Mouse (Mus musculus): ENCODE data around the gene L3mbtl4.

L3mbtl4 gene

DNA sequence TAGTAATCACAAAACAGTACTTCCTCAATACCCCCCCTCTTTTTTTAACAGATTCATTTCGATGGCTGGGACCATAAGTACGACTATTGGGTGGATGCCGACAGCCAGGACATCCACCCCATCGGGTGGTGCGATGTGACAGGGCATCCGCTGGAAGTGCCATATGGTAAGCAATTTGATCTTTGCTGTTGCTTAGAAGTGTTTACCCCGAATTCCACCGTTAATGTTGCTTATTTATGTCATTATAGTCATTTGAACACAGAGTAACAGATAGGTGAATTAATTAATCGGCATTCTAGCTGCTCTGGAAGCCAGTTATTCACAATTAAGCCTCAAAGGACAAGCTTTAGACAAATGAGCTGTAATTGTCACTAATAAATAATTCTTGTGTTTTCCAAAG, 286.1 kb downstream of the L3mbtl4 start:
- TF ChIP-seq GATA4 (IDR thresholded peaks at IDR 0.05; ENCODE audit: insufficient replicate concordance, low read length): no peak

- TF ChIP-seq GATA4 (IDR thresholded peaks at IDR 0.05; ENCODE audit: insufficient replicate concordance, low read length): no peak
Measured at GRCm38 (mm10) chr17:68560264-68560663, 286.7 kb downstream of the L3mbtl4 start.

DNA sequence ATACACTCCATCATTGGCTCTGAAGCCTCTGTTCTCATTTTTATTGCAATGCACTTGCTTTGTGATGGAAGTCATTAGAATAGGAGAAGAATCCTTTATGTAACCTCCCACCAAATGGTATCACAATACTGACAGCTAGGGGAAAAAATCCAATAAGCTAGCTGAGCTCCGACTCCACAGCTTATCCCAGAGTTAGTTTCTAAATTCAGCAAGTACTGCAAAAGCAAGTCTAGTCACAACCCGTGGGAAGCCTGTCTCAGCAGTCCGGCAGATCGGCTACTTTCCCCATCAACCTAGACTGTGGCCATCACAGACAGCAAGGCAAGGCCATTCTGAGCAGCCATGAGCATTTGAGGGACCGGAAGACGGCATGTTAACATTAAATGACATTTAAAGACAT, 298.2 kb downstream of the L3mbtl4 start:
- no peak for TF ChIP-seq GATA4 (IDR thresholded peaks at IDR 0.05; ENCODE audit: insufficient replicate concordance, low read length)

GRCm38 (mm10) chr17:68585195-68585594, 311.6 kb downstream of the L3mbtl4 start:
- no peak for TF ChIP-seq GATA4 (IDR thresholded peaks at IDR 0.05; ENCODE audit: insufficient replicate concordance, low read length)

DNA sequence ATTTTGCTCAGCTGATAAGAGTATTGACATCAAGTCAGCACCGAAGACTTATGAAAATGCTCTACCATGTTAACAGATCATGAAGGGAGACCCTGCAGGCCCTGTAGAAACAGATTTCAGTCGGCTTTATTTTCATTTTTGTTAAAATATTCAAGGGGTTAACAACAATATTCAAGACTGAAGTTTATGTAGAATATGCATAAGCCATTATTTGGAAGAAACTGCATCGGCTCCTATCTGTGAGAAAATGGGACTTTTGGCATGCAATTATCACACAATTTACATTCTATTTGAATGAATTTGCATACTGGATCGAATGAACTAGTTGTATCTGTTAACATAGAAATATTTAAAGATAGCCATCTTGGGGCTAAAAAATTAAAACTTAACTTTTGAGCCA, 318.0 kb downstream of the L3mbtl4 start:
- no peak for TF ChIP-seq GATA4 (IDR thresholded peaks at IDR 0.05; ENCODE audit: insufficient replicate concordance, low read length)

GRCm38 (mm10) chr17:68602744-68603143, 329.1 kb downstream of the L3mbtl4 start:
- no peak for TF ChIP-seq GATA4 (IDR thresholded peaks at IDR 0.05; ENCODE audit: insufficient replicate concordance, low read length)

DNA sequence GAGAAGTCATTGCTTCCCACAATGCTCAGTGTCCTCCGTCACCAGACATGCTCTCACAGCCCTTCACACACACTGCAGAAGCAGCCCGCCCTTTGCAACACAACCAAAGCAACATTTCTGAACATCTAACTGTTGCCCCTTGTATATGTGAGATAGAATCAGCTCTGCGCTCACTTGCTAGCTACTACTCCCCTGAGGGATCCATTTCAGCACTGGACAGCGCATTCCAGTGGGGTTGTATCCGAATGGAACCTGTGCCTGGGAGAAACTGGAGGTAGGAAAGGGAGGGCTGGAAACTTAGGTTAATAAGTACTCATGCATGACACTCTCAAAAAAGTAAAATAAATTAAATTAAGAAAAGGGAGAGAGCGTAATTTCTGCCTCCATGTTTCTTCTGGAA, 334.1 kb downstream of the L3mbtl4 start:
- no peak for TF ChIP-seq GATA4 (IDR thresholded peaks at IDR 0.05; ENCODE audit: insufficient replicate concordance, low read length)

GRCm38 (mm10) chr17:68611247-68611646, 337.6 kb downstream of the L3mbtl4 start:
- TF ChIP-seq GATA4 (IDR thresholded peaks at IDR 0.05; ENCODE audit: insufficient replicate concordance, low read length): no peak

- no peak for TF ChIP-seq GATA4 (IDR thresholded peaks at IDR 0.05; ENCODE audit: insufficient replicate concordance, low read length)
Measured at GRCm38 (mm10) chr17:68625281-68625680, 351.7 kb downstream of the L3mbtl4 start.

- no peak for TF ChIP-seq GATA4 (IDR thresholded peaks at IDR 0.05; ENCODE audit: insufficient replicate concordance, low read length)
Measured at GRCm38 (mm10) chr17:68629631-68630426, 356.2 kb downstream of the L3mbtl4 start.

DNA sequence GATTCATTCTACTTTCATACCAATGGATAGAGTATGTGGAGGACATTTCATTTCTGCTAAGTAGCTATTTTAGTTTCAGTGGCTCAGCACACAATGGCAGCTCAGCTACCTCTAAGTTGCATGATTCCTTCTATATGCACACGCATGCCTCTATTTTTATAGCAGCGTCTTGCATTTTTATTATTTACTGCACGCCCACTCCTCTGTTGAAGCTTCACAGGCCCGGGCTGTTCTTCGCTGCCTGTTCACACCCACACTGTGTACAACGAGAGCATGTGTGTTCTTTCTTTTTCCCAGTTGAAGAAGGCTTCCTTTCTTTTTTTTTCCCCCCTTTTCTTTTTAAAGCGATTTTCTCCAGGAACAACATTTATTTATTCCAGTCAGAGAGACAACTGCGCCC, 357.8 kb downstream of the L3mbtl4 start:
- TF ChIP-seq GATA4 (IDR thresholded peaks at IDR 0.05; ENCODE audit: insufficient replicate concordance, low read length): no peak

GRCm38 (mm10) chr17:68640187-68640586, 366.6 kb downstream of the L3mbtl4 start:
- TF ChIP-seq GATA4 (IDR thresholded peaks at IDR 0.05; ENCODE audit: insufficient replicate concordance, low read length): no peak

DNA sequence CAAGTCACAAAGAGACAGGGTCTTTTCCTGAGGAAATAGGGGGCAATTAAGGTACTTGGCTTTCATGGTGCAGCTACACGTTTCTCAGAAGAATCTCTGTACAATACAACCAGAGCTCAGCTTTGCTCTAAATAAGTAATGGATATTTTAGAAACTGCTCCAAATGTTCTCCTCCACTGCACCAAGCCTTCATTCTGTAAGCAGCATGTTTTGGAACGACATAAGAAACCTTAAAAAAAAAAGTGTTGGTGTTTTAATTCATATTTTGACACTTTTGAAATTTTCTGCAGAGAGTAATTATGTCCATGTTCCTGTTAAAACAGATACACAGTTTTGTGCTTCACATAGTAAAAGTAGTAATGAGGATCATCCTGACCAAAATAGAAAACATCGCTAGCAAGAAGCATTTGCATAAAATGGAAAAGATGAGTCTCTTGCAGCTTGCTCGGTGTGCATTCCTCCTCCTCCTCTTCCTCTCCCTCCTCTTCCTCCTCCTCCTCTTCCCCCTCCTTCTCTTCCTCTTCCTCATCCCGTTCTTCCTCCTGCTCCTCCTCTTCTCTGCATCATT, 369.0 kb downstream of the L3mbtl4 start:
- TF ChIP-seq GATA4 (IDR thresholded peaks at IDR 0.05; ENCODE audit: insufficient replicate concordance, low read length): no peak

- TF ChIP-seq GATA4 (IDR thresholded peaks at IDR 0.05; ENCODE audit: insufficient replicate concordance, low read length): no peak
Measured at GRCm38 (mm10) chr17:68666528-68666927, 392.9 kb downstream of the L3mbtl4 start.

DNA sequence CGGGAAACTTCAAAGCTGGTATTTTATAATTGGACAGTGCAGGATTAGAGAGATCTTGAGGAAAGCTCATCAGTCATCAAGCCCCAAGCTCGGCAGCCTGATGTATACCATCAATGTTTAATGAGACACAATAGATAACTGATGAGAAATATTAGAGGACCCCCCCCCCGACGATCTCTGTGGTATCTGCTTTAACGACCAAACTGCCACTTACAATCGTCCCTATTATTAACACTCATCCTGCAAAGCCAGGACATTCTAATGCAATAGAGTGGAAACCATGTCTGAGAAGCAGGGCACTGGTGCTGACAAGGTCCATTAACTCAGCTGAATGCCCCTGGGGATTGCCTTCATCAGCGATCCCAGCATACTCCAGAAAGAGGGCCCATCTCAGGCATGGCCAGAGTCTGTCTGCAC, 398.5 kb downstream of the L3mbtl4 start:
- no peak for TF ChIP-seq GATA4 (IDR thresholded peaks at IDR 0.05; ENCODE audit: insufficient replicate concordance, low read length)

DNA sequence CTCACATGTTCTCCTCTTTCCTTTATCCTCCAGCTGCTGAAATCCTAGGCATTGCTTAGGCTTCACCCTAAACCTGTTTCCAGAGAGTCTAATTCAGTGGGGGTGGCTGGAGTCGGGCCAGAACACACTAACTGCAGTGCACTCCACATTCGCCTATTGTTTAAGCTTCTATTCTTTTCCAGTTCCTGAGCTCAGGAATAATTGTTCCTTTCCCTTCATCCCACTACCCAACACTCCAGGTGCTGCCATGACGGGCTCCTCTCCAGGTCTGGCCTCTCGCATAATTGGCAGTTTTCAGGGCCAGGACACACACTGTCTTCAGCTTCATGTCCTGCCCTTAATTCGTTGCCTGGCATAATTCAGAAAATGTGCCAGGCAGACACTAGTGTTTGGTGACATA, 437.1 kb downstream of the L3mbtl4 start:
- no peak for TF ChIP-seq GATA4 (IDR thresholded peaks at IDR 0.05; ENCODE audit: insufficient replicate concordance, low read length)

- no peak for TF ChIP-seq GATA4 (IDR thresholded peaks at IDR 0.05; ENCODE audit: insufficient replicate concordance, low read length)
Measured at GRCm38 (mm10) chr17:68711350-68711749, 437.8 kb downstream of the L3mbtl4 start.
